Mouse (Mus musculus): Measurements from ENCODE around the gene F3.

DNA sequence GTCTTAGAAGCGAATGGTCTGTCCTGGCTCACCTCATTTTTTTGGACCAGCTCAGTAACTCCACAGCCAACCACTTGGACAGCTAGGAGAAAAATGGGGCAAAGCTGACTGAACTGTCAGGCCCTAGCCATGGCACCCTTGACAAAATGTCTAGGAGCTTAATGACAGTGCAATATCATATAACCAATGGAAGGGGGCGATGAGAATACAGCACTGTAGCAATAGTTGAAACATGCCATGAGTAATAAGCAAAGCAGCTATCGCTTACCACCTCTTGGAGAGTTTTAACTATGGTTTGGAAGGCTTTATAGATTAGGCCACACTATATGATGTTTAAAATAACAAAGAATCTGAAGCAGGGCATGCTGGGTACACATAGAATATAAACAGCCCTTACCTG is 45.4 kb downstream of the F3 start:
- TF ChIP-seq POLR2A (IDR thresholded peaks at IDR 0.05; ENCODE audit: low read depth, low read length): no peak
- no peak for TF ChIP-seq CTCF (IDR thresholded peaks at IDR 0.05; ENCODE audit: borderline replicate concordance, insufficient read depth, low read length)

All from embryonic fibroblast, embryonic 13.5 days (primary cell).